Mouse (Mus musculus) erythroblast, embryonic 14.5 days (primary cell): ENCODE measurements around the gene Pacrg. TPM values are rescaled to one million over a fixed set of nuclear protein-coding genes. Genes with fewer than 3 reads are reported as not detected.

Source experiments
- H3K27me3 ChIP-seq: 2 replicates; pipeline ENCODE4 v1.6.1; 2012; ENCODE audit warnings: inconsistent platforms; ENCODE audit not compliant: control insufficient read depth
- H3K36me3 ChIP-seq: 2 replicates; pipeline ENCODE4 v1.6.1; 2012; ENCODE audit warnings: mild to moderate bottlenecking, inconsistent platforms; ENCODE audit not compliant: control insufficient read depth
- H3K4me1 ChIP-seq: 2 replicates; pipeline ENCODE4 v1.6.1; 2012; ENCODE audit warnings: inconsistent platforms; ENCODE audit not compliant: control insufficient read depth
- H3K4me3 ChIP-seq: replicated peaks from 2 replicates; pipeline ENCODE3; 2012; ENCODE audit warnings: moderate library complexity, mild to moderate bottlenecking, inconsistent platforms
- H3K9me3 ChIP-seq: 2 replicates; pipeline ENCODE4 v1.6.1; 2012; ENCODE audit warnings: low read length, inconsistent platforms, mixed read lengths; ENCODE audit not compliant: control insufficient read depth
- GATA1 ChIP-seq: IDR thresholded peaks from 2 replicates; pipeline ENCODE4 v1.6.1; 2012; ENCODE audit warnings: low read length, inconsistent platforms, mixed read lengths
- TAL1 ChIP-seq: IDR thresholded peaks from 3 replicates; pipeline ENCODE4 v1.6.1; 2012; ENCODE audit warnings: low read length, inconsistent platforms, mixed read lengths
- polyA plus RNA-seq: library from polyadenylated mRNA; stranded (reverse); fragments of >175 nt; gene quantifications from 2 replicates; pipeline ENCODE4 v1.2.3, GENCODE M21; 2012

Gene Pacrg
- polyA plus RNA-seq, 1 experiment = not detected

DNA sequence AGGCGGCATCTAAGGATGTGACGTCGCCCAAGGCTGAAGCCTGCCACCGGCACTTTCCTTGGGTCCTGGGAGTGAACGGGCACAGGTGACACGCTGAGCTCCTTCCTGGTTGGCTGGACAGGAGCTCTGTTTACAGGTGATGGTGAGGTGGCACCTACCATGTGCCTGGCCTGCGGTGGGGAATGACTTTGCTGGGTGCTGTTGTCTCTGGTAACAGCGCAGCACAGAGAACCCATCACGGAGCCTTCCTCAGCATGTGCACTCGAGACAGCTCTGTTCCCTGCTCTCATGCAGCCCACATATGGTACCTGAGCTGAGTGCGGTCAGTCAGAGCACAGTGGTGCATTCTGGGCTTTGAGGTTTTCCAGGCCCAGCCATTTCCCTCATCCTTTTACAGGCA, 410.7 kb downstream of the Pacrg start:
- TF ChIP-seq GATA1 (no peak), TAL1 (no peak)
- H3K36me3 ChIP-seq = no peaks in the 10 kb centered on the region
- no peaks in the 10 kb centered on the region for H3K4me1 ChIP-seq
- no peak overlapping the region for H3K4me3 ChIP-seq
- no peaks in the 10 kb centered on the region for H3K9me3 ChIP-seq
- H3K27me3 ChIP-seq = no peaks in the 10 kb centered on the region

DNA sequence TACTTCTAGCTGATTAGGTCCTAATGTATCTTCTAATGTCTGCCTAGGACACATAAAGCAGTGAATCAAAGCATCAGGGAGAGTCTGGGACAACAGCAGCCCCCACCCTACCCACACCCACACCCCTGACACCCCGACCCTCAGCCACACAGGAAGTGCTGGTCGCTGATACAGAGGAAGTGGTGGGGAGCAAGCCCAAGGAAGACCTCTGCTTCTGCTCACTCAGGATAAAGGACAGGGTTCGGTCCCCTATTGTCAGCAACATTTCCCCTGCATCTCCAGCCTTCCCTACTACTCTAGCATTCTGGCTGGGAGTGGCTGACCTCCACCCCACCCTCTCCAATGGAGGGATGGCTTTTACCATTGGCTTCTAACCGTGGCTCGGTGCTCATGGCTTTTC, 414.8 kb downstream of the Pacrg start:
- Histone ChIP-seq H3K4me3 (no peak overlapping the region), H3K36me3 (no peaks in the 10 kb centered on the region), H3K4me1 (no peaks in the 10 kb centered on the region), H3K27me3 (no peaks in the 10 kb centered on the region), H3K9me3 (no peaks in the 10 kb centered on the region)
- TF ChIP-seq GATA1 (no peak), TAL1 (no peak)

DNA sequence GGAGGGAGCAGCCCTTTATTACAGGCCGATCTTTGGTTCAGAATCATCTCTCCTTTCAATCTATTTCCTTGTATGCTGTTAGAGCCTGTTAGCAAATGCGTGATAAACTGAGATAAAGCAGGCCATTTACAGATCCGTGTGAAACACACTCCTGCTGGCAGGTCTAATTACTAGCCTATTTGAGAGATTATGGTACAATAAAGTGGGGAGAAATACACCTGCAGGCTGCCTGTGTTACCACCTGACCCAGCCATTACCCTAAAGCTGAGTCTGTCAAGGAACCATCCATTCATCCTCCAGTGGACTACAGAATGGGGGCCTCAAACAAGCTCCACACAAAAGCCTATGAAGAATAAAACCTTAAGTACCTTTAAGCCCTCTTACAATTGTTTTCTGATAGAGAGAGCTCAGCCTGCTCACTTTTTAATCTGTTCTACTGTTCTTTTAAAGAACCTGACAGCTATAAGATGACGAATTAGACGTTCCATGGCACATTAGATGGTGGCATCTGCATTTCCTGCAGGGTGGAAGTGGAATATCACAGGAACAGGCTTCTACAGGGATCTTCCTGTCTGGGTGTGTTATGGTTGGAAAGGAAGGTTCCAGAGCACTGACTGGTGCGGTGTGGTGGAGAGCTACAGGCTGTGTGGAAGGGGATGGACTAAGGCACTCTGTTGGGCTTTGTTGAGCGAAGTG, 422.4 kb downstream of the Pacrg start:
- TF ChIP-seq GATA1 (no peak), TAL1 (no peak)
- Histone ChIP-seq H3K27me3 (no peaks in the 10 kb centered on the region), H3K9me3 (no peaks in the 10 kb centered on the region), H3K36me3 (no peaks in the 10 kb centered on the region), H3K4me1 (no peaks in the 10 kb centered on the region), H3K4me3 (no peak overlapping the region)

DNA sequence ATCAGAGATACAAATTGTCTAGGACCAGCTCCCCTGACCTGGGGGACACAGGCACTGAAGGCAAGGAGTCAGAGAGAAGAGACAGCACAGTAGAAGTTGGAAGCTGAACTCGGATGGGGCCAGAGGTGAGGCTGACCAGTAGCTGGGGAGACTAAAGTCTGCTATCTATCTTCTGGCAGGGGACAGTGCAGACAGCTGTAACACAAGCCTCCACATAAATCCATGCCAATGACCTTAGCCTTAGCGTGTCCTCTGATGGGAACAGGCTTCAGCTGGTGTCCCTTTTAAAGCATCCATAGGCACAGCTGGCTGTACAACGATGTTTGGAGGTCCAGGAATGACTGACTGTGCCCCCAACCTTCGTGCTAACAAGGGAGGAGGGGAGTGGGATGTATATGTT, 423.1 kb downstream of the Pacrg start:
- H3K4me3 ChIP-seq = no peak overlapping the region
- H3K4me1 ChIP-seq = no peaks in the 10 kb centered on the region
- H3K27me3 ChIP-seq = no peaks in the 10 kb centered on the region
- no peaks in the 10 kb centered on the region for H3K36me3 ChIP-seq
- H3K9me3 ChIP-seq = no peaks in the 10 kb centered on the region
- TF ChIP-seq TAL1 (no peak), GATA1 (no peak)

DNA sequence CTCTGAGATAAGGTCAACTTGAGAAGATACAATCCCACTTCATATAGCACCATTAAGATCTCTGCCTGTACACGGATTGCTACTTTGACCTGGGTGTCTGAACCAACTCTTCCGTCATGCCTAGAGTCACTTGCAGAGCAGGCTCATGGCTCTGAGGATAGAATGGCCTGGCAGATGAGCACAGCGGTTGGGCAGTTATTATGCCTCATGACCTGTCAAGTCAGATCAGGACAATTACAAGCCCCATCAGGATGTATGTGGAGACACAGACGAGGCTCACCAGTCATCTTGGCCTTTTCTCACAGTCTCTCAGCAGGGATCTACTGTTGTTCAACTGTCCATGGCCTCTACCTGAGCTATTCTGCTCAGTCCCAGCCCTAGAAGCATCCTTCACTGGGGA, 424.0 kb downstream of the Pacrg start:
- TF ChIP-seq GATA1 (no peak), TAL1 (no peak)
- Histone ChIP-seq H3K4me3 (no peak overlapping the region), H3K4me1 (no peaks in the 10 kb centered on the region), H3K27me3 (no peaks in the 10 kb centered on the region), H3K9me3 (no peaks in the 10 kb centered on the region), H3K36me3 (no peaks in the 10 kb centered on the region)

DNA sequence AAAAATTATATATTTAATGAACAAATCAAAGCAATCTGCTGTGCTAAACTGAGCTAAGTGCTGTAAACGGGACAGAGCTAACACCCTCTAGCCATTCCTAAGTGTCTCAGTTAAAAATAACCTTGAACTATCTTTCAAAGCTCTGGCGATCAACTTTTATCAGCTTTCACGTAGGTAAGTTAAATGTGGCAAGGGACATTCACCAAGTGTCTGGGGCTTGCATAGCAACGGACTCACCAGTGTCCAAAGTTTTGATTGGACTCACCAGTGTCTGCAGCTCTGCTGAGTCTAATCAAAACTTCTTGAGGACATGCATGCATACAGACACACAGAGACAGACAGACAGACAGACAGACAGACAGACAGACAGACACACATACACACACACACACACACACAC, 425.7 kb downstream of the Pacrg start:
- H3K9me3 ChIP-seq = no peaks in the 10 kb centered on the region
- no peak for TF ChIP-seq GATA1
- TF ChIP-seq TAL1 = no peak
- no peaks in the 10 kb centered on the region for H3K36me3 ChIP-seq
- H3K4me1 ChIP-seq = no peaks in the 10 kb centered on the region
- no peaks in the 10 kb centered on the region for H3K27me3 ChIP-seq
- no peak overlapping the region for H3K4me3 ChIP-seq

DNA sequence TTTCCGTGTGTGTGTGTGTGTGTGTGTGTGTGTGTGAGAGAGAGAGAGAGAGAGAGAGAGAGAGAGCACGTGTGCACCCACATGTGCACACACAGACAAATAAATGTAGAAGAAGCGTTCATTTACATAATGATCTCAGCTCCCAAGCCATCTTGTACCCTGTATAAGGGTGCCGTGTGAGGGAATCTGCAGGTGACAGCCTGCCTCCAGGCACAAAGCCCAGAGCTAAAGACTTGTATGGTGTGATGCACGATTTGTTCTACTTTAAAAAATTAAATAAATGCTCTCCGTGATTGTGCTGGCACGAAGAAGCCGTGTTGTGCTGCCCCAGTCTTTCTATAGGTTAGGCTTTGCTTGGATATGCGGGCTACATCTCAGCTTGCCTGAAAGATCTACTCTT, 426.2 kb downstream of the Pacrg start:
- Histone ChIP-seq H3K27me3 (no peaks in the 10 kb centered on the region), H3K4me3 (no peak overlapping the region), H3K4me1 (no peaks in the 10 kb centered on the region), H3K36me3 (no peaks in the 10 kb centered on the region), H3K9me3 (no peaks in the 10 kb centered on the region)
- no peak for TF ChIP-seq TAL1
- no peak for TF ChIP-seq GATA1

DNA sequence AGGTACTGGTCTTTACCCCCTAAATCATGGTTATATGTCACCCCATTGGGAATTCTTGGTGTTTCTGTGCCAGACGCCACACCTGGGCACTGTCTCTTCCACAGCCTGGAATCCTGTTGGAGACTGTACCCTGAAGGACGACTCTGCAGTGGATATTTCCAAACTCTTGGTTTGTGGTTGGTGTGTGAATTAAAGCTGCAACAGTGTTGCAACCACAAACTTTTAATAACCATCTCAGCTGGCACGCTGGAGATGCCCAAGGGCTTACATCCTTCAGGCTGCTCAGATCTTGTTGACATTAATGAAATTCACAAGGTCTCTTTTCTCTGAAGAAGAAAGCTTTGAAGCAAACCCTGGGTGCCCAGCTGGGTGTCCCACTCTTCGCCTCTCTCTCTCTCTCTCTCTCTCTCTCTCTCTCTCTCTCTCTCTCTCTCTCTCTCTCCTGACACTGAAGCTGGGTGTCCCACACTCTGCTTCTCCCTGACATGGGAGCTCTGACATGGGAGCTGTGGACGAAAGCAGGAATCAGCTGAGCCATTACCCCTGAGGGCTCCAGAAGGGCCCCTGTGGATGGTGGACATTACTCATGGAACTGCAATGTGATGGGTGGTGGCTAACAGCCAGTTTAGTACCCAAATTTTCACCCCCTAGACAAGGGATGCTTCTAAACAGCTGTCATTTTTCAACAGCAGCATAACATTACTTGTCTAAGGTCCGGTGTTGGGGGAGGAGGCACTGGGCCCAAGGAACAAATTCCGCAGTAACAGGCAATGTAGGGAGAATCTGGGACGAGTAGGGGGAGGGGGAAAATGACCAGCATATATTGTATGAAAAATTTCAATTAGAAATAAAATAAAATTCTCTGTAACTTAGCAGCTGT, 429.3 kb downstream of the Pacrg start:
- TF ChIP-seq GATA1 (no peak), TAL1 (no peak)

DNA sequence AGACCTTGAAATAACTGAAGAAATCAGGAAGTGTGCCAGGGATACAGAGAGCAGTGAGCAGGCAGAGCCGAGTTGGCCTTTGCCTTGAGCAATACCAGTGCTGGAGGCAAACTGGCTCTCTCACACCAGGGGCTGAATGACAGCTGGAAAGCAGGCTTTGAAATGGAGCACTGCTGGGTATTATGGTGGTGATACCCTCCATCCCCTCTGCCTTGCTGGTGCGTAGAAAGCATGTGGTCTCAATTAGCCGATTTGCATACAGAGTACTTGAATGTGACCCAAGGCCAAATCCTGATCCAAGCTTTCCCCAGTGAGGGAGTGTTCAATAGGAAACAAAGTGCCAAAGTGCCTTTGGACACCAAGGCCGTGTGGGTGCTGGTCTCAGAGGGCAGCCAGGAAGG, 431.4 kb downstream of the Pacrg start:
- TF ChIP-seq TAL1 = no peak
- TF ChIP-seq GATA1 = no peak
- Histone ChIP-seq H3K9me3 (no peaks in the 10 kb centered on the region), H3K4me1 (no peaks in the 10 kb centered on the region), H3K36me3 (no peaks in the 10 kb centered on the region), H3K27me3 (no peaks in the 10 kb centered on the region), H3K4me3 (no peak overlapping the region)

More for the DNA sequence above, 429.3 kb downstream of the Pacrg start:
- no peak overlapping the region for H3K4me3 ChIP-seq
- H3K27me3 ChIP-seq = no peaks in the 10 kb centered on the region
- no peaks in the 10 kb centered on the region for H3K4me1 ChIP-seq
- H3K36me3 ChIP-seq = no peaks in the 10 kb centered on the region
- H3K9me3 ChIP-seq = no peaks in the 10 kb centered on the region
